Mouse (Mus musculus) kidney, postnatal 25 days (tissue): Measurements from ENCODE around the gene Kazald1.
"Not testable (repeated sequence)": the region's sequence is repeated elsewhere in the genome, so short reads cannot be mapped to it uniquely, and the experiment has no call there.

ENCODE experiments used
- DNase-seq, 2 experiments: peaks; one replicate each; pipeline ENCODE4 v3.0.0; 2021; ENCODE audit warnings: mixed read lengths in 2 of 2

The Kazald1 gene

DNA sequence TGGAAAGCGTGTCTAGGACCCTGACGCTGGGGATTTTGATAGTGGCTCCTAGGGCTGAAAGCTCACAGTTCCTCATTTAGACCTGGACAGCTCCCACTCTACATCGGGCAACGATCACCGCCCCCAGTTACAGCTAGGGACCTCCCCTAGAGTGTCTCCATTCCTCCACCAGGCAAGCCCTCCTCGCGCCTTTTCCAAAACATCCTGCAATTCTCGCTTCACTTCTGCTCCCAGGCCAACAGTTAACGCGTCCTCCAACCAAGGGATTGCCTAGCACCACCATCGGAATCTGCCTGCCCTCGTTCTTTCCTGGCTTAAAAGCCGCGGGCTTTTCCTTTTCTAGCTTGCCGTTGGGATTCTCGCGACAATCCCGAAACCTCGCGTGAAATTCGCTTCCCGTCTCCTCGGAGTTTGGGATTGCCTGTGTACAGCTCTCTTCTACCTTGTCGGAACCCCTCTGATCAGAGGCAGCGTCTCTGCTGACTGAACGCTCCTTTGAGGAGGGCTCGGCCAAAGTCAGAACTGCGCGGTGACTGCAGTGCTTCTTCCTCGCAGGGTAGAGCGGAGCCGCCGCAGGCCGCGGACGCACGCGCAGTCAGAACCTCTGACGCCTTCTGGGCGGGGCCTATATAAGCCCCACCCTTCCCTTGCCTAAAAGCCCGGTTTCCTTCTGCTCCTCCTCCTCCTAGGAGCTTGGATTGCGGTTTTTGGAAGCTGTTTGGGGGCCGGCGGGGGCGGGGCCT, at the start of gene Kazald1:
TSS of gene Kazald1 (plus strand) at position 662 of the 743 bp plus-strand sequence.
- peak; percentile 95 to 96 for DNase-seq

GRCm38 (mm10) chr19:45025937-45026568, 49.0 kb upstream of the Kazald1 start:
- peak in 1 of 2 experiments; percentile 44 for DNase-seq

DNA sequence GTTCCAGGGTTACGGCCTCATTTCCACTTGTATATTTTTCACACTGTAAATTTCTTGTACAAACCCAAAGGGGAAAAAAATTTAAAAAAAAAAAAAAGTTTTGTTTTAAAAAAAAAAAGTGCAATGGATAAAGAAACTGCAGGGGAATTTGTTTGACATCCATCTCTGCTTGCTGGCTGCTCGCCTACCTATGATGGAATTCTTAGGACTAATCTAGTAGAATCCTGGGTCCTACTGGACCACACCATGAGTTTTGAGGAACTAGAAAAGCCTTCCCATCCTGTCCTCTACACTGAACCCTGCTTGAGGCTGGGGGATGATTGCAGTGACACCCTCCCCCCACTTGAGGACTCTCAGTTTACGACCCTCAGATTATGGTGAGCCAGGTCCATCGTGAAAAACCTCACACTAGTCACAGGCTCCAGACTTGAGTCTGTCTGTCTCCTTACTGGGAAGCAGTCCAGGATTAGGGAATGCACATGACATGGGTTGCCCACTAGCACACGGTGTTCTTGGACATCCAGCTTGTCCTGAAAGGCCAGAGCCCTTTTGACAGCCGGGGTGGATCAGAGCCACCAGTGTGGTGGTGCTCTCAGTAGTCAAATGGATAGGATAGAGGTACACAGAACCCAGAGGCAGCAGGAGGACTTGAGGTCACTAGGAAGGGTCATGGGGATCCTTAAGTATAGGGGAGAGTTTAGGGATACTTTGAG, 47.9 kb upstream of the Kazald1 start:
- DNase-seq, result peak in 1 of 2 experiments; percentile 33

- no peak for DNase-seq
Observed at GRCm38 (mm10) chr19:45027848-45028247, 47.2 kb upstream of the Kazald1 start.

DNA sequence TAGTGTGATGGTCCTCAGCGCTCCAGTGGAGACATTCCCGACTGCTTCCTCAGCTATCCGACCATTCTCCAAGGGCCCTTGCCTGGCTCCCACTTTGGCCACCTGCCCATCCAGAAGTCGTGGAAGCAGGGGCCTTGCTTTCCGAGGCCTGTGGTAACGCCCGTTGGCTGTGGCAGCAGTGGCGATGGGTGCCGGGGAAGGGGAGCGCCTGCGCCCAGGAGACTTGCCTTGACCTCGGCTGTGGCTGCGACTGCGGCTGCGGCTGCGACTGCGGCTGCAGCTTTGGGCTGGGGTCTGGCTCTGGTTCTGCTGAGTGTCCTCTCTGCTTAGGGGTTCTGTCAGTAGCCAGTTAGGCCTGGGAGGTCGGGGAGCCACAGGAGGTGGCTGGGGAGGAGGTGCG, 46.3 kb upstream of the Kazald1 start:
- no peak for DNase-seq

DNA sequence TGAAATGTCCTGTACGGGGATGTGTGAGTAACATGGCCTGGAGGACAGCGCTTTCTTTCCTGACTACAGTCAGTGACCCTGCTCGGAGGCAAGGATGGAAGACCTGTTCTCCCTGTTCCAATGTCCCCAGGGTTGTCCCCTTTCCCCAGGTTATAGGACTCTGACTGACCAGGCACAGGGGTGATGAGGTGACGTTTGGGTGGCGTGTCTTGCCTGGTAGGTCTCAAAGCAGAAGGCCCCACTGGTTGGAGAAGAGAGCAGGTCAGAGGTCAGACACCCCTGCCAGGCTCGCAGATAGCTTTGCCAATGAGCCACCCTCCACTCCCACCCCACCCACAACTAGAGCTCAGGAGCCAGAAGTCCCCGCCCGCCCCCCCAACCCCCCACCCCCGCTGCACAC, 45.5 kb upstream of the Kazald1 start:
- no peak for DNase-seq

DNA sequence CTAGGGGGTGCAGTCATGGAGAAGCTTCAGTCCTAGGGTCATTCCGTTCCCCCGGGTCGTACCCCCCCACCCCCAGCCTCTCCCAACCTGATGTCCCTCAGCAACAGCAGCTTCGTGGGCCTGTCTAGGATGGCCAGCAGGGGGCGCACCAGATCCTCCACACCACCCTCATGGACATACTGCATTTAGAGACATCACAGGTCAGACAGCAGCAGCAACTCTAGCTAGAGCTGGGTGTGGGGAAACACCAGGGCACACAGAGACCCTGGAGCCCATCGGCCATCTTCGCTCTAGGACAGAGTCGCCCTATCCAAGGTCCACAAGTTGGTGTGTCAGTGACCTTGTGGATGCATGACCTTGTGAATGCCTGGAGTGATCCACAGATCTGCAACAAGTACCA, 44.9 kb upstream of the Kazald1 start:
- DNase-seq, result peak; percentile 77 to 79

- peak; percentile 87 to 91 for DNase-seq
Observed at GRCm38 (mm10) chr19:45030746-45031693, 44.0 kb upstream of the Kazald1 start.

DNA sequence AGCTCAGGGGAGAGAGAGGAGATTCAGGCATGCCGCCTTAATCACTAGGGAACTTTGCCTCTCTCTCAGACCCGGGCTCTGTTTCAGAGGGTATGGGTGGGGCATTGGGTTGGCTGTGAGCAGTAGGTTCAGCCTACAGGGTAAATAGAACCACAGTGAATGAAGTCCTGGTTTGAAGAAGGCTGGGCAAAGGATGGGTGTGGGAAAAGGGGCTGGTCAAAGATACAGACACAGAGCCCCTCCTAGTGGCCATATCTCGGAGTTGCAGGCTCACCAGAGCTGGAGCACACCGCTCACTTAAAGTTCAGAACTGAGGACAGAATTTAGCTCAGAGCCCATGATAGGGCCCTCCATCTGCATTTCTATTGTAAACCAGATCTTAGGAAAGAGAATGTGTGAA, 43.3 kb upstream of the Kazald1 start:
- DNase-seq, result peak; percentile 85 to 86

DNA sequence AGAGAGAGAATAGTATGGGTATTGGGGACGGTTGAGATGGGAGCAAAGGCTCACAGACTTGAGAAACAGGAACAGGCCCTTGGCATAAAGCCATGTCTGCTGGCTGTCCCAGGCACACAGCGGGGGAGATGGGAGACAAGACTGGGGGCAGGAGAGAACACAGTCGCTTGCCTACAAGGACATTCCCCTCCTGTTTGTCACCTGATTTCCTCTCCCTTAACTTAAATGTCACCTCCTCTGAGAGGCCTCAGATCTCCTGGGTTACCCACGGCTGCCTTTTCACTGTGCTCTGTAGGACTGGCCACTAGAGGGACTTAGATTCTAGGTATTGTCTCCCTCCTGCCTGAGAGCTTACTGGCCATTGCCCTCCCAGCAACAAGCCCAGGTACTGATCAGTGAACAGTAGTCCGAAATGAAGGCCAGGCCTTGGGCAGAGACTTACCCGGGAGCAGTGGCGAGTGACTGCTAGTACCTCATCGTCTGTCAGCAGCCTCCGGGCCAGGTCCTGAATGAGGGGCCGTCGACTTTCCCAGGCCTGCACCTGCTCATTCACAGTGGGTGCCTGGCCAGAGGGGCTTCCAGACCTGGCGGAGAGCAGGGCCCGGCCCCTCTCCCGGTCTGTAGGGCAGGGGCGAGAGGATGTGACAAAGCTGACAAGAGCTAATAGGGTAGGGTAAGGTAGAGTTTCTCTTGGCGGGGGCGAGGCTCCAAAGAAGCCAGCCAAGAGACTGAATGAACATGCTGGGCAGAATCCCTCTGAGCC, 42.3 kb upstream of the Kazald1 start:
- peak in 1 of 2 experiments; percentile 56 for DNase-seq

DNA sequence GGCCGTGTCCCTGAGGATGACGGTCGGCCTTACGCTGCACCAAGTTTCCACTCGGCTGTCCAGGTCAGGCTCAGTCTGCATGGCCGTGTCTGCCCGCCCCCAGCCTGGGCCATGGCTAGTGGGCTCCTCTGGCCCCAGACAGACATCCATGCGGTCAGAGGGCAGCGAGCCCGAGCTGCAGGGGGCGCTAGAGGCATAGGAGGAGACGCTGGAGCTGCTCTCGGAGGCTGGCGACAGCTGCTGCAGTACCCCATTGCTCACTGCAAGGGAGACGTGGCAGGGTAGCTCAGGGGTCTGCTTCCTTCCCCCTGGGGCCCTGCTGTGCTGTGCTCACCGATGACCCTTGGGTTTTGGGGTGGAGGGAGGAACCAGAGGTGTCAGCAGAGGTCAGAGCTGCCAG, 38.2 kb upstream of the Kazald1 start:
- DNase-seq, result peak; percentile 60 to 63

GRCm38 (mm10) chr19:45038198-45038597, 36.8 kb upstream of the Kazald1 start:
- not testable (repeated sequence) for DNase-seq

- DNase-seq, result no peak
Observed at GRCm38 (mm10) chr19:45040214-45040613, 34.8 kb upstream of the Kazald1 start.

- no peak for DNase-seq
Observed at GRCm38 (mm10) chr19:45044389-45044927, 30.6 kb upstream of the Kazald1 start.

DNA sequence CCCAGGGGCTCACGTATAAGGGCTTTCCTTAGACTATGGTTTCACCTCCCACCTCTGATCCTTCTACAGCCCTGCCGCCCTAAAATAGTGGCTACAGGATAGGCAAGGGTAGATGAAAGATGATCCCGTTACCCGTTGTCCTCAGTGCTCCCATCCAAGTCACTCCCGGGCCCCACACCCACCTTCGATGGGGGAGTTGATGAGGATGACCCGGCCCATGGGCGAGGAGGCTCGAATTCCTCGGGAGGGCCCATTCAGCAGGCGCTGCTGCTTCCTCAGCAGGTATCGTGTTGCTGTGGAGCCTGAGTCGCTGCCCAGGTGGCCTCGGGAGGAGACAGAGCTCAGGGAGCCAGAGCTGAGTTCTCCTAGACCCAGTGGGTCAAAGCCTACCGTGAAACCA, 29.8 kb upstream of the Kazald1 start:
- no peak for DNase-seq

DNA sequence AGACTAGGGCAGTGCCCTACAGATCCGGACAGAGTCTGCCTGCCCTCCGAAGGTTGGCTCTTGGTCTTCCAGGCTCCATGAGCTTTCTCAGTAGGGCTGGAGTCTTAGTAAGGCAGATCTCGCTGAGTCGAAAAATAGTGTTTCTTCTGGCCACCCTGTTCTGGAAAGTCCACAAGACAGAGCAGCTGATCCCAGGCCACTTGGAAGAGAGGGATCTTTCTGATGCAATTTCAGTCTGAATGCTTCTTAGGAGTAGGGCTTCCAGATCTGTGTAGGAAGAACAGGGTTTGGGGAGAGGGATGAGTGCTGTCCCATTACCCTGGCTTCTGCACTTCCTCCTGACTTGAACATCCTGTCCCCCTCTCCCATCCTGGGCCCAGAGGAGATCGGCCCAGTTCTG, 29.4 kb upstream of the Kazald1 start, which contains the start of gene Pdzd7:
TSS of gene Pdzd7 (minus strand) at position 67 of the 400 bp plus-strand sequence.
- DNase-seq, result no peak

GRCm38 (mm10) chr19:45046523-45047321, 28.3 kb upstream of the Kazald1 start:
- DNase-seq, result peak; percentile 93 to 96

- DNase-seq, result peak; percentile 95 to 96
Observed at GRCm38 (mm10) chr19:45047417-45047934, 27.6 kb upstream of the Kazald1 start, which contains the start of gene Sfxn3. Gene Sfxn3, plus strand, starts transcription at chr19:45047503.

DNA sequence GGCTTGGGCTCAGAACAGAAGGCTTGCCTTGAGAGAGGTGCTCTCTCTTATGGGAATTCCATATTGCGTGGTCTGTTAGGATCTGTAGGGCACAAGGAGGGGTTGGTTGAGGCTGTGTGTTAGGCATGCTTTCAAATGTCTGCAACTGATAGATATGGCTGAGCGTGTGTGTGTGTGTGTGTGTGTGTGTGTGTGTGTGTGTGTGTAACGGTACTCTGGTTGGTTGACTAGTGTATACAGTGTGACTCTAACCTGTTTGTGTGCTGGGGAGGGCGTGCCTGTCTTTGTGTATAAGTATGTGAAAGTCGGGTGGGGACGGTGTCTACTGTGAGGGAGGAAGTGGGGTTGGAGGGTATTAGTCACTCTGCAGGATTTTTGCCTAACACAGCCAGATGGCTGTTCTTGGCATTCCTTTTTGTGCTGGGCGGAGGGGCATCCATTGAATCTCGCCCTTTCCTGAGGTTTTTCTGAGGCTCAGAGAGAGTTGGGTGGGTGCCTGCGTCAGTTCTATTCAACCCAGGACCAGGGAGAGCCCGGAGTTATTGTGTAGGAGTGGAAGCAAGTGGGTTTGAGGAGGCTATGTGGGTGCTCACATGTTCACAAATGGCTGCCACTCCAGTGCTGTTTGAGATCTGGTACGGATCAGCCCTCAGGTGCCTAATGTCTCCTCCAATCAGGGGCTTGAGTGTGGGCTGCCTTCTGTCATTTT, 27.0 kb upstream of the Kazald1 start:
- DNase-seq, result peak; percentile 44 to 69
